Mouse (Mus musculus): ENCODE measurements around the gene Adgre5.

The Adgre5 gene

GRCm38 (mm10) chr8:83739711-83740468 is 1.2 kb downstream of the Adgre5 start:
- DNase-seq (ENCODE audit: low read depth, low spot score): peak; percentile 89
- H3K36me3 ChIP-seq (ENCODE audit: control insufficient read depth, insufficient read depth, low read length, poor library complexity, severe bottlenecking): peaks cover 3% of the 10 kb centered on the region; the same call in 1 of the 2 replicates
- no peaks in the 10 kb centered on the region for H3K27me3 ChIP-seq (ENCODE audit: control insufficient read depth, insufficient read depth, low read length, poor library complexity, severe bottlenecking)

GRCm38 (mm10) chr8:83738949-83739710 is 2.0 kb downstream of the Adgre5 start:
- no peaks in the 10 kb centered on the region for H3K27me3 ChIP-seq (ENCODE audit: control insufficient read depth, insufficient read depth, low read length, poor library complexity, severe bottlenecking)
- peak; percentile 46 for DNase-seq (ENCODE audit: low read depth, low spot score)
- peaks cover 4% of the 10 kb centered on the region; the same call in 1 of the 2 replicates for H3K36me3 ChIP-seq (ENCODE audit: control insufficient read depth, insufficient read depth, low read length, poor library complexity, severe bottlenecking)

GRCm38 (mm10) chr8:83737852-83738562 is 3.1 kb downstream of the Adgre5 start:
- no peaks in the 10 kb centered on the region for H3K27me3 ChIP-seq (ENCODE audit: control insufficient read depth, insufficient read depth, low read length, poor library complexity, severe bottlenecking)
- peaks cover 5% of the 10 kb centered on the region; the same call in 1 of the 2 replicates for H3K36me3 ChIP-seq (ENCODE audit: control insufficient read depth, insufficient read depth, low read length, poor library complexity, severe bottlenecking)
- peak; percentile 89 for DNase-seq (ENCODE audit: low read depth, low spot score)

DNA sequence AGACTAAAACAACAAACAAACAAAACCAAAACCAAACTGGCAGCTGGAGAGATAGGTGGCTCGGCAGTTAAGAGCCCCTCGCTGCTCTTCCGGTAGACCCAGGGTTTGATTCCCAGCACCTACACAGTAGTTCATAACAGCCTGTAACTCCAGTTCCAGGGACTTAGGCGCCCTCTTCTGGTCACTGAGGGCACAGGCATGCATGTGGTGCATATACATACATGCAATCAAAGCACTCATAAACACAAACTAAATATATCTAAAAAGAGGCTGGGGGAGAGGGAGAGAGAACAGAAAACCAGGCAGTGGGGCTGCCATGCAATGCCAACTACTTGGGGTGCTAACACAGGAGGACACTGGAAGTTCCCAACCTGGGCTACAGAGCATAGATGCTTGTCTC is 3.8 kb downstream of the Adgre5 start:
- Histone ChIP-seq H3K27me3 (ENCODE audit: control insufficient read depth, insufficient read depth, low read length, poor library complexity, severe bottlenecking) (no peaks in the 10 kb centered on the region), H3K36me3 (ENCODE audit: control insufficient read depth, insufficient read depth, low read length, poor library complexity, severe bottlenecking) (peaks cover 7% of the 10 kb centered on the region)
- peak; percentile 66 for DNase-seq (ENCODE audit: low read depth, low spot score)

DNA sequence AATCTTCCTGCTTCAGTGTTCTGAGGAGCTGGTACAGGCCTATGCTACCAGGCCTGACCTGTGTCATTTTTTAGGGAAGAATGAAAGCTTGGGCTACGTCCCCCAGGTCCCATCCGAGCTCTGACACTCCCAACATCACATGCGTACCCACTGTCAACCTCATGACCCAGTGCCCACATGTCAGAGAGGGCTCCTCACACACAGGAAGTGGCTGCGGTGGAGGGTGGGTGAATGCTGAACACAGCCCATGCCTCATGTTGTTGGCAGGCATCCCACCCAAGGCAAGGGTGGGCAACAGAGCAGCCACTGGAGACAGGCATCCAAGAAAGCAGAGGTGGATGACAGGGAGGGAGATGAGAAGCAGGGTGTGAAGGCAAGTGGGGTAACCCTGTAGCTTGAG is 4.4 kb downstream of the Adgre5 start:
- Histone ChIP-seq H3K27me3 (ENCODE audit: control insufficient read depth, insufficient read depth, low read length, poor library complexity, severe bottlenecking) (no peaks in the 10 kb centered on the region), H3K36me3 (ENCODE audit: control insufficient read depth, insufficient read depth, low read length, poor library complexity, severe bottlenecking) (peaks cover 12% of the 10 kb centered on the region)
- DNase-seq (ENCODE audit: low read depth, low spot score): peak; percentile 90

- Histone ChIP-seq H3K27me3 (ENCODE audit: control insufficient read depth, insufficient read depth, low read length, poor library complexity, severe bottlenecking) (no peaks in the 10 kb centered on the region), H3K36me3 (ENCODE audit: control insufficient read depth, insufficient read depth, low read length, poor library complexity, severe bottlenecking) (peaks cover 32% of the 10 kb centered on the region)
- DNase-seq (ENCODE audit: low read depth, low spot score): no peak
These were observed 8.2 kb downstream of the Adgre5 start for GRCm38 (mm10) chr8:83732919-83733318.

DNA sequence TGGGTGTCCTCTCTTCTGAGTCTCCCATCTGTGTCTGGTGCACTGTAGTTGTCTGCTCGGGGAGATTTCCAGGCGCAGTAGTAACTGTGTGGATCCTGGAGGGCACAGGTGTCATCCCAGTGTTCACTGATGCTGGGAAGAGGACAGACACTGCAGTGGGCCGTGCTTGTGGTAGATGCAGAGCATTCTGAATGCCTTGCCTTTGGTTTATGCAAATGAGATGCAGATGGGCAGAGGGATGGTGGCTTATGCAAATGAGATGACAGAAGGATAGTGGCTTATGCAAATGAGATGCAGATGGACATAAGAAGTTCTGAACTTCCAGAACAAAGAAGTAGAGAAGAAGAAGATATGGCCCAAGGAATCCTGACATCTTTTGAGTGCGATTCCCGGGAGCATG is 9.2 kb downstream of the Adgre5 start:
- peak; percentile 73 for DNase-seq (ENCODE audit: low read depth, low spot score)
- Histone ChIP-seq H3K36me3 (ENCODE audit: control insufficient read depth, insufficient read depth, low read length, poor library complexity, severe bottlenecking) (peaks cover 34% of the 10 kb centered on the region), H3K27me3 (ENCODE audit: control insufficient read depth, insufficient read depth, low read length, poor library complexity, severe bottlenecking) (no peaks in the 10 kb centered on the region)

DNA sequence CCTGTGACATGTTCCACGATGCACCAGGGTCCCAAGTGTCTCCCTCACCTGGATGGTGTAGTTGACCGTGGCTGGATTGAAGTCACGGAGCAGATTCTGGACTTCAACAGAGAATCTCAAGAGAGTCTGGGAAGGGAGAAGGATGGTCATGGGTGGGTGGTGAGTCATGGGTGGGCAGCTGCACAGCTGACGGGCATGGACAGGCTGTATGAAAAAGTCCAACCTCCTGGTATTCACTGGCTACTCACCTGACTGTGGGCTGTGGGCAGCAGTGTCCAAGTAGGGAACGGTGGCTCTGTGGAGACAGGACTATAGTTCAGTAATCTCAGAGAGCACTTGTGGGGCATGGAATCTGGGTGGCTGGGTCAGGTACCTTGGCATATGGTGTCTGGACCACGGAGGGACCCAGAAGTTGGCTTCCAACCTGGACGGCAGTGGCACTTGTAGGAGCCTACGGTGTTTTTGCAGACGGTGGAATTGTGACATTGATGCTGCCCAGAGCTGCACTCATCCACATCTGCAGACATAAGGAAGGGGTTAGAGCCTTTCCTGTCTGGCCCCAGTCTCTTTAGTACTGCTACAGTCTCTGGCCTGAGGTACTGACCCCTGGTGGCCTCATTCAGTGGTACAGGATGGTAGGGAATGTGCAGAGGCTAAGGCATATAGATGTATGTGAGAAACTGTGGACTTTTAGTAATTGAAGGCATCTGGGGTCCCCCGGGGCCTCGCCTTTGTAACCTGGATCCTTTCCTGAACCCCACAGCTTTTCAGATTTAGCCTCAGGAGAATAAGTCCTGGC is 11.9 kb downstream of the Adgre5 start:
- peak; percentile 70 for DNase-seq (ENCODE audit: low read depth, low spot score)
- Histone ChIP-seq H3K36me3 (ENCODE audit: control insufficient read depth, insufficient read depth, low read length, poor library complexity, severe bottlenecking) (peaks cover 39% of the 10 kb centered on the region), H3K27me3 (ENCODE audit: control insufficient read depth, insufficient read depth, low read length, poor library complexity, severe bottlenecking) (no peaks in the 10 kb centered on the region)

DNA sequence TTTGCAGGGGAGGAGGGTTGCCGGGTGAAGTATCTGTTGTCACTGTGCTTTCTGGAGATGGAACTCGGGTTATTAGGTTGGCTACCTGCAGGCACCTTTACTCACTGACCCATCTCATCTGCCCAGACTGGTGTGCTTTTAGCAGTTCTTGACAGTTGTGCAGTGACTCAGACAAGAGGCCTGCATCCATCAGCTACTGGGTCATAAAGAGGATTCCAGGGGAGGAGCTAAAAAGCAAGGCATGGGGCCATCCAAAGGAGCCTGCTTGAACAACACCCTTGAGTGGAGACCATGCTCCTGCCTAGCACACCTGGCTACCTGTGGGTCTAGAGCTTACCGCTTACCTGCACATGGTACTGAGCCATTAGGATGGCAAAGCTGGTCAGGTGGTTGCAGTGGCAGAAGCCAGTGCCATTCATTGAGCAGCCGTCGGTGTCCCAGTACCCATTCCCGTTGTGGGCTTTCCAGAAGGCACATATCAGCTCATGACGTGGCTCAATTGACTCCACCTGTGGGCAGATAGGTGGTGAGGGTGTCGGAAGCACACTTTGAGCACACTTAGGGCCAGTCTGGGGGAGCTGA is 15.5 kb downstream of the Adgre5 start:
- no peaks in the 10 kb centered on the region for H3K27me3 ChIP-seq (ENCODE audit: control insufficient read depth, insufficient read depth, low read length, poor library complexity, severe bottlenecking)
- DNase-seq (ENCODE audit: low read depth, low spot score): peak; percentile 15
- peaks cover 35% of the 10 kb centered on the region for H3K36me3 ChIP-seq (ENCODE audit: control insufficient read depth, insufficient read depth, low read length, poor library complexity, severe bottlenecking)

DNA sequence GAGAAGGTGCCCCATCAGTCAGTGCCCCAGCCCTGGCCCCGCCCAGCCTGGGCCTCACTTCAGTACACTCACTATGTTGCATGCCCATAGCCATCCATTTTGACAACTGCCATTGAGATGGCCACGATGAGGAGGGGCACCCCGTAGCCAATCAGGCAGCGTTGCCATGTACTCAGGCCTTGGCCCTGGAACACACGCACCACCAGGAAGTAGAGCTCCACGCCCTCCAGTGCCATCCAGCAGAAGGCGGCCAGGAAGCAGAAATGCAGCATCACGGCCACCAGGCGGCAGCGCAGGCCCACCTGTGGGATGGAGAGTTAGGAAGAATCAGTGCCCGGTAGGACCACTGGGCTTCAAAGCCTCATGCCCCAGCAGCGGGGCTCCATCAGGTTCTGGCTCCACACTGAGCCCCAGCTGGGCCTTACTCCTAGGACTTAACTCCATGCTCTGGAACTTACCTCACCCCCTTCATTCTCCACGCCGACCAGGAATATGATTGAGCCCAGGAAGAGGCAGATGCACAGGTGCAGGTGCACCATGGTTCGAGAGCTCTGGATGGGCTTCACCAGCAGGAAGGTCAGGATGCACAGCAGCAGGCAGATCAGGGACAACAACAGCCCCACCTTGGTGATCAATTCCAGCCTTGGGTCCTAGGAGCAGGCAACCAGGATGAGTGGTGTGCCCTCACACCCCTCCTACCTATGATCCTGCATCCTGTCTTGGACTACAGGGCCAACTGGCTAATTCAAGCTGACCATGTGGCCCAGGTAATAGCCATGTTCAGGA is 16.2 kb downstream of the Adgre5 start:
- Histone ChIP-seq H3K36me3 (ENCODE audit: control insufficient read depth, insufficient read depth, low read length, poor library complexity, severe bottlenecking) (peaks cover 34% of the 10 kb centered on the region), H3K27me3 (ENCODE audit: control insufficient read depth, insufficient read depth, low read length, poor library complexity, severe bottlenecking) (no peaks in the 10 kb centered on the region)
- DNase-seq (ENCODE audit: low read depth, low spot score): peak; percentile 87

GRCm38 (mm10) chr8:83723447-83724083 is 17.6 kb downstream of the Adgre5 start:
- no peaks in the 10 kb centered on the region for H3K27me3 ChIP-seq (ENCODE audit: control insufficient read depth, insufficient read depth, low read length, poor library complexity, severe bottlenecking)
- DNase-seq (ENCODE audit: low read depth, low spot score): peak; percentile 9
- peaks cover 28% of the 10 kb centered on the region for H3K36me3 ChIP-seq (ENCODE audit: control insufficient read depth, insufficient read depth, low read length, poor library complexity, severe bottlenecking)

DNA sequence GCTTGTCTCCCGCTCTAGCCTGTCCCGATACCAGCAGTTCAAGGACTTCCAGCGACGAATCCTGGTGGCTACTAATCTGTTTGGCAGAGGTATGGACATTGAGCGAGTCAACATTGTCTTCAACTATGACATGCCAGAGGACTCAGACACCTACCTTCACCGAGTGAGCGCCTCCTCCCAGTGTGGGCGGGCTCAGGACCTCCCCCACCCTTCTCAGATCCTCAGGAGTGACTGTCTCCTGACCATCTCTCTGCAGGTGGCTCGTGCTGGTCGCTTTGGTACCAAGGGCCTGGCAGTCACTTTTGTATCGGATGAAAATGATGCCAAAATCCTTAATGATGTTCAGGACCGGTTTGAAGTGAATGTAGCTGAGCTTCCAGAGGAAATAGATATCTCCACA is 18.5 kb downstream of the Adgre5 start:
- H3K27me3 ChIP-seq (ENCODE audit: control insufficient read depth, insufficient read depth, low read length, poor library complexity, severe bottlenecking): no peaks in the 10 kb centered on the region
- peak; percentile 13 for DNase-seq (ENCODE audit: low read depth, low spot score)
- peaks cover 22% of the 10 kb centered on the region for H3K36me3 ChIP-seq (ENCODE audit: control insufficient read depth, insufficient read depth, low read length, poor library complexity, severe bottlenecking)

DNA sequence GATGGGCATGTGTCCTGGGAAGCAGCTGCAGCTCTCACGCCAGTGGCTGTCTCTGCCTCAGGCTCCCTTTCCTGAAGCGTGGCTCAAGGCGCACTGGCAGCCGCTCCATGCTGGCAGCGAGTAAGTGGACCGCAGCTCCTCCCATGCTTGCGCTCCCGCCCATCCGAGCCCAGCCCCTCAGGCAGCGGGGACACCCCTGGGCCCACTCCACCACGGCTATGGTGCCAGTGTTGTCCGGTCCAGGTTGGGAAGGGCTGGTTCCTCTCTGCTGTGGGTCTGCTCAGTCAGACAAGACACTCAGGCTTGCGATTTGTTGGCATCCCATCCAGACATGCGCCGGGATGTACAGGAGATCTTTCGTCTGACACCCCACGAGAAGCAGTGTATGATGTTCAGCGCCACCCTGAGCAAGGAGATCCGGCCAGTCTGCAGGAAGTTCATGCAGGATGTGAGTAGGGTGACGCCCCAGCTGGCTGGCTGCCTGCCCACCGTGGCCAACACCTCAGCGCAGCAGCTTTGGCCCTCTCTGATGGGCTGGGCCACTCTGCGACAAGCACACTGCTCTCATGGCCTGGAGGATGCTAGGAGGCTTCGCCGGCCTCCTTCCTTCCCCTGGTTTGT is 19.6 kb downstream of the Adgre5 start:
- DNase-seq (ENCODE audit: low read depth, low spot score): peak; percentile 39
- Histone ChIP-seq H3K27me3 (ENCODE audit: control insufficient read depth, insufficient read depth, low read length, poor library complexity, severe bottlenecking) (no peaks in the 10 kb centered on the region), H3K36me3 (ENCODE audit: control insufficient read depth, insufficient read depth, low read length, poor library complexity, severe bottlenecking) (peaks cover 22% of the 10 kb centered on the region)
